Mouse (Mus musculus): Measurements from ENCODE around the gene Hps1. TPM values are rescaled to one million over a fixed set of nuclear protein-coding genes. Genes with fewer than 3 reads are reported as not detected.

Hps1 gene
- polyA plus RNA-seq, 1 experiment from 2014 or later: 11.8 TPM

Other genes starting within 250 kb of the Hps1 start
- gene Loxl4, start 167.2 kb downstream of the Hps1 start, polyA plus RNA-seq (2015; fragmentation: Nextera tagmentation; extraction: Ambion mirVana): 0.11 and 0.17 TPM in 2 replicates
- gene Pyroxd2, start 27.2 kb downstream of the Hps1 start, polyA plus RNA-seq (2015; fragmentation: Nextera tagmentation; extraction: Ambion mirVana): 1.5 and 1.6 TPM in 2 replicates

Measured in midbrain, embryonic 13.5 days (tissue).